Mouse (Mus musculus): ENCODE measurements around the gene Lnp1. TPM values are rescaled to one million over a fixed set of nuclear protein-coding genes. Genes with fewer than 3 reads are reported as not detected.
A peak's percentile ranks its signal among the peaks of the same experiment; 100 is the strongest.
"Not testable (repeated sequence)": the region's sequence is repeated elsewhere in the genome, so short reads cannot be mapped to it uniquely, and the experiment has no call there.

Lnp1 gene
- polyA plus RNA-seq (2015; fragmentation: Nextera tagmentation; extraction: Ambion mirVana), result 0.39 and 0.93 TPM in 2 replicates

DNA sequence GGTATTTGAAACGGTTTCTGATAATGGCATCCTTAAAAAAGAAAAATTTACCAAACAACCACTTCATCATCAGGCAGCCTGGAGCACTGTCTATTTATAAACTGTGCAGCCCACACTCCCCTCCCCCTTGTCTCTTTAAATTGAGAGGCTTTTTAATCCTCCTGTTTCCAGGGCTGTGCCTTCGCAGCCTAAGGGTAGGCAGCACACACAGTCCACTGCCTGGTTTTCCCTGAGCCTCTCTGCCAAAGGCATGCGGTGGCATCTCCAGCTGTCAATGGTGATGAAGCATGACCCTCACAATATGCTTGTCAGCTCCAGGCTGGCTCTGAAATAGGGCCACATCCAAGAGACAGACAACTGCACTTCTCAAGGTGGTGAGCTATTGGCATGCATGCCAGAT, at the start of gene Lnp1:
Gene Lnp1 (minus strand): TSS at position 39 of the 400 bp plus-strand sequence.
- no peak within 1 kb of the TSS for H3K9ac ChIP-seq
- no peak for ATAC-seq (ENCODE audit: extremely low read depth, insufficient number of reproducible peaks, low FRiP score, low TSS enrichment)
- no peaks in the 10 kb centered on the region for H3K9me3 ChIP-seq
- H3K36me3 ChIP-seq, result no peaks in the 10 kb centered on the region
- 0 out of 2 replicates have a peak, but pooled peaks cover 2% of the 10 kb centered on the region for H3K4me1 ChIP-seq
- 31% methylated on average over 3 of the region's 3 CpGs for WGBS
- H3K27me3 ChIP-seq (replicated peaks), result no peaks in the 10 kb centered on the region
- H3K4me2 ChIP-seq, result no peak within 1 kb of the TSS
- H3K27ac ChIP-seq (replicated peaks), result no peak within 1 kb of the TSS
- H3K4me3 ChIP-seq, result no peak within 1 kb of the TSS

DNA sequence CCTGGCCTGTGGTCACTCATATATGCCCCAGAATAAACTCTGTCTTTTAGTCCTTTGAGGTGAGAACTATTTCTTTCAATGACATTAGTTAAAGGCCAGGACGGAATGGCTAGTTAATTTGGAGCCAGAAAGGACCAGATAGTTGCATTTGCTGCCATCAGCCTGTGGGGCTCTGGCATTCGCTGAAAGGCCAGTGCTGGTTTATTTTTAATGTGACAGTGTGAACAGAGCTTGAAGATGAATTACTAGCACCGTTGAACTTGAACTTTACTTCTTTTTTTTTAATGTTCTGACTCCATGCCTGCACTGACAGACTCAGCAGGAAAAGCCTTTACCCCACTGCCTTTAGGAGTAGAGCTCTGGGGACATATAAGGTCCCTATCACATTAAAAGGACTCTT, 46.8 kb upstream of the Lnp1 start:
- Histone ChIP-seq H3K9ac (no peak overlapping the region), H3K4me1 (no peaks in the 10 kb centered on the region), H3K36me3 (no peaks in the 10 kb centered on the region), H3K4me3 (no peak overlapping the region), H3K27me3 (replicated peaks) (no peaks in the 10 kb centered on the region), H3K27ac (replicated peaks) (no peak overlapping the region), H3K4me2 (no peak overlapping the region), H3K9me3 (no peaks in the 10 kb centered on the region)
- WGBS, result 50% methylated on average over 3 of the region's 3 CpGs
- ATAC-seq (ENCODE audit: extremely low read depth, insufficient number of reproducible peaks, low FRiP score, low TSS enrichment), result no peak

DNA sequence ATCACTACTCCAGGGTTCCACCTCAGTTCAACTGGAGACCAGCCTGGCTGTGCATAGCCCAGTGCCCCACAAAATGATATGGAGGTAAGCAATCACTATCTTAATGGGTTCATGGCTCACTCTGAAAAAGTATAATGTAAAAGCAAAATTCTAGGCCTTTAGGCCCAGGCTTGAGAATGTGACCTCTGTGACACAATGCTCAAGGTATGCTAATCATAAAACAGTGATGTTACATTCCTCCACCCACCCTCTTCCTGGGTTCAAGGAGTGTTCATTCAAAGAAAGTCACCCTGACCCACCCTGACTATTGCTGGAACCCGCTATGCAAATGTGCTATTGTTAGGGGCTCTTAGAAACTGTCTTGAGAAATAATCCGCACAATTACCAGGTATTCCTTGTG, 30.4 kb upstream of the Lnp1 start:
- H3K9me3 ChIP-seq; H3K9ac ChIP-seq; H3K27ac ChIP-seq (replicated peaks); H3K4me1 ChIP-seq; H3K4me2 ChIP-seq; ATAC-seq (ENCODE audit: extremely low read depth, insufficient number of reproducible peaks, low FRiP score, low TSS enrichment); H3K36me3 ChIP-seq; H3K27me3 ChIP-seq (replicated peaks); H3K4me3 ChIP-seq: not testable (repeated sequence)
- WGBS, result 76% methylated on average over 2 of the region's 2 CpGs

DNA sequence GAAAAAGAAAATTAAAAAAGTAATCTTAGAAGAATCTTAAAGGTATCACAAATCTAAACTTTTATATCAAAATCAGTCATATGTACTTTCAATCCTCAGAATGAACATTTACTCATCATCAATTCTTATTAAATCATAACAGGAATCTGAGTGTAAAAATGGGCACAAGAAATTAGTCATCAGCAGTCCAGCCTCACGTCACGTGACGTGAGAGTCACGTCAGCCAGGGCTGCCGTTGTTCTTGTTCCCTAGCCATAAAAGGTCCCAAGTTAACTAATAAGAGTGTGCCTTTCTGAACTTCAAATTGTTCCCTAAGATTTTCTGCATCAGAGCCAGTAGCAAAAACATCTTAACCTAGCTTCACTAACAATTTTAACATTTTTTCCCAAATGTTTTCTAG, 21.2 kb upstream of the Lnp1 start:
- Histone ChIP-seq H3K27me3 (replicated peaks) (no peaks in the 10 kb centered on the region), H3K4me3 (no peak overlapping the region), H3K9ac (no peak overlapping the region), H3K9me3 (no peaks in the 10 kb centered on the region), H3K27ac (replicated peaks) (no peak overlapping the region), H3K4me2 (no peak overlapping the region), H3K4me1 (no peaks in the 10 kb centered on the region), H3K36me3 (no peaks in the 10 kb centered on the region)
- no peak for ATAC-seq (ENCODE audit: extremely low read depth, insufficient number of reproducible peaks, low FRiP score, low TSS enrichment)
- 82% methylated on average over 5 of the region's 5 CpGs for WGBS

DNA sequence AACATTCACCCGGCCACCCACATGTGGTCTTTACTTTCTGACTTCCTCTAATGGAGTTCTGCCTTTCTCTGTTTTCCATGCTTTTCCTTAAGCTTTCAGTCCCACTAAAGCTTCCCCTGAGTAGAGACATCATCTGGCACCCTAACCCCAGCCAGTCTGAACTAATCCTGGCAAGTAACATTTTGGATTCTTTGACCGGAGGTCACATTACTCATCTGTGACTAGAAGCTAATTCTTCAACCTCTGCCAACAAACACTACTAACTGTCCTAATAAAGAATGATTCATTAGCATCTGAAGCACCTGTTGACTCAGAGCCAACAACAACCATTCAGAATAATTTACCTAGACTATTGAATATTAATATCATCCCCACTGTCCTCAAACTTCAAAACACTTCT, 14.5 kb upstream of the Lnp1 start:
- no peaks in the 10 kb centered on the region for H3K36me3 ChIP-seq
- no peak overlapping the region for H3K27ac ChIP-seq (replicated peaks)
- no peak overlapping the region for H3K4me3 ChIP-seq
- ATAC-seq (ENCODE audit: extremely low read depth, insufficient number of reproducible peaks, low FRiP score, low TSS enrichment), result no peak
- H3K4me1 ChIP-seq, result no peaks in the 10 kb centered on the region
- H3K27me3 ChIP-seq (replicated peaks), result no peaks in the 10 kb centered on the region
- H3K9ac ChIP-seq, result no peak overlapping the region
- no peak overlapping the region for H3K4me2 ChIP-seq
- no peaks in the 10 kb centered on the region for H3K9me3 ChIP-seq
- 80% methylated on average over 2 of the region's 2 CpGs for whole genome bisulfite sequencing

DNA sequence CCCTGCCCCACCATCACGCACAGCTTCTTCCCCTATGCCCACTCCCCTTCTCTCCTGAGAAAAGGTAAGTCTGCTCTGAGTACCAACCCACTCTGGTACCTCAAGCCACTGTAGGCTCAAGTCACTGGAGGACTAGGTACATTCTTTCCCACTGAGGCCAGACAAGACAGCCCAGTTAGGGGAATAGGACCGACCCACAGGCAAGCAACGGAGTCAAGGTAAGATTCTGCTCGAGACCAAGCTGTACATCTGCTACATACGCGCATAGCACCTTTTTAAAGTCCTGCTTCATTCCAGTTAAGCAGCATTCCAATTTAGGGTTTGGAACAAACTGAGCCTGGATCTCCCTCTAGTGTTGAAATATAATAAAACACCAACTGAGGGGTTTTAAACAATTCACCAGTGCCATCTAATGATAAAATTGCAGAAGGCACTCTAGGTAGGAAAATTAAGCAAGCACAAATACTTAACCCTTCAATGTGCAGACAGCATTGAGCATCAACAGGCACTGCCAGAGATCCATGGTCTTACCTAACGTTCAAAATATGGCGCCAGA, 7.7 kb downstream of the Lnp1 start:
- Histone ChIP-seq H3K4me1 (no peaks in the 10 kb centered on the region), H3K9me3 (no peaks in the 10 kb centered on the region), H3K4me2 (no peak overlapping the region), H3K4me3 (no peak overlapping the region), H3K36me3 (no peaks in the 10 kb centered on the region), H3K27me3 (replicated peaks) (no peaks in the 10 kb centered on the region), H3K27ac (replicated peaks) (no peak overlapping the region), H3K9ac (no peak overlapping the region)
- WGBS, result 16% methylated on average over 8 of the region's 8 CpGs
- ATAC-seq (ENCODE audit: extremely low read depth, insufficient number of reproducible peaks, low FRiP score, low TSS enrichment), result no peak

DNA sequence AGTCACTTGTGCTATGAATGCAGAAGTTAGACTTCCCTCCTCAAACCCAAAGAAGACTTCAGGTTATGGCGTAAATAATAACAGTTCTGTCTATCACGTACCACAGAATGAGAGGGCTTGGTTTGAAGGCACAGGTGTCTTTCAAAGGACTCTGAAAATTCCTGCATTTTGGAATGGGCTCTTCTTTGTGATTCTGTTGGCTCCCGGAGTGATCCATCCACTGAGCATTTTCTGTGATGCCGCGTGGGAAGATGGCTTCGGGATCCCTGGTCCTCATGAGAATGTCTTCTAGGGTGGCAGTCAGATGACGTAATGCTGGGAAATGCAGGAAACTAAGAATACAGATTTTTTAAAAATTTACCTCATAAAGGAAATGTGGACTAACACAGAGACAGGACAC, 10.6 kb downstream of the Lnp1 start:
- H3K4me2 ChIP-seq, result no peak overlapping the region
- H3K9me3 ChIP-seq, result no peaks in the 10 kb centered on the region
- H3K36me3 ChIP-seq, result no peaks in the 10 kb centered on the region
- H3K27me3 ChIP-seq (replicated peaks), result no peaks in the 10 kb centered on the region
- no peaks in the 10 kb centered on the region for H3K4me1 ChIP-seq
- H3K4me3 ChIP-seq, result no peak overlapping the region
- no peak for ATAC-seq (ENCODE audit: extremely low read depth, insufficient number of reproducible peaks, low FRiP score, low TSS enrichment)
- H3K27ac ChIP-seq (replicated peaks), result no peak overlapping the region
- H3K9ac ChIP-seq, result no peak overlapping the region
- WGBS, result 77% methylated on average over 7 of the region's 7 CpGs

DNA sequence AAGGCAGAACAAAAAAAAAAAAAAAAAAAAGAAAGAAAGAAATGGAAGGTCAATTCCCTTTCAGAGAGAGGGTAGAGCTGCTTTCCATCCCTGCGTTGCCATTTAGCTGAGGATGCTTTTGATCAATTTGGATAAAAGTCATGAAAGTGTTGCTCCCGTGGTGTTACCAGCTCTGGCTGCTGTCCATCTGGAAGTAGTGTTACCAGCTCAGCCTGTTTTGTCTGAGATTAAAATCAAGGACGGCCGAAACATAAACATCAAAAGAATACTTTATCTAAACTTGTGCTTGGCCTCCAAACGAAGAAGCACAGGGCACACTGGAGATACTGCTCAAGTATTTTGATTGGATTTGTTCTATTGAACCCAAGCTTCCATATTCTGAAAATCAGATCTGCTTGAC, 18.9 kb downstream of the Lnp1 start:
- Histone ChIP-seq H3K27me3 (replicated peaks) (no peaks in the 10 kb centered on the region), H3K4me1 (no peaks in the 10 kb centered on the region), H3K4me2 (no peak overlapping the region), H3K27ac (replicated peaks) (no peak overlapping the region), H3K9ac (no peak overlapping the region), H3K9me3 (no peaks in the 10 kb centered on the region), H3K36me3 (no peaks in the 10 kb centered on the region), H3K4me3 (no peak overlapping the region)
- WGBS, result 44% methylated on average over 5 of the region's 5 CpGs
- ATAC-seq (ENCODE audit: extremely low read depth, insufficient number of reproducible peaks, low FRiP score, low TSS enrichment), result no peak

DNA sequence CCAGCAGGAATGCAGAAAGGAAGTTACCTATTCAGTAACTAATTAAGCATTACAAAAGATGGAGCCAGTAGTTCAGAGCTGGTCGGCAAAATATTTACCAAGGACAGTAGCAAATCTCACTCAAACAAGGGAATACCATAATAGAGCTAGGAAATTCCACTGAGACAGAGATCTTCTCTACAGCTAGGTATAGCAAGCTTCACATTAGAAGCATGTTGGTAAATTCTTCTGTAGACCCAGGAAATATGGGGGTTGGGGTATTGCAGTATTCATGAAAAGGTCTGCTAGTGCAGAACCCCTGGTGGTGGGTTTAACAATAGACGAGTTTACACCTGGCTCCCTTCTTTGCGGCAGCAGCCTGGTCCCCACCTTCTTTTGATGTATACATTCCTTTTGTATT, 25.7 kb downstream of the Lnp1 start:
- 62% methylated on average over 3 of the region's 3 CpGs for WGBS
- not testable (repeated sequence) for H3K9me3 ChIP-seq; H3K4me1 ChIP-seq; H3K27ac ChIP-seq (replicated peaks); H3K4me3 ChIP-seq; H3K4me2 ChIP-seq; H3K27me3 ChIP-seq (replicated peaks); H3K9ac ChIP-seq; H3K36me3 ChIP-seq; ATAC-seq (ENCODE audit: extremely low read depth, insufficient number of reproducible peaks, low FRiP score, low TSS enrichment)

DNA sequence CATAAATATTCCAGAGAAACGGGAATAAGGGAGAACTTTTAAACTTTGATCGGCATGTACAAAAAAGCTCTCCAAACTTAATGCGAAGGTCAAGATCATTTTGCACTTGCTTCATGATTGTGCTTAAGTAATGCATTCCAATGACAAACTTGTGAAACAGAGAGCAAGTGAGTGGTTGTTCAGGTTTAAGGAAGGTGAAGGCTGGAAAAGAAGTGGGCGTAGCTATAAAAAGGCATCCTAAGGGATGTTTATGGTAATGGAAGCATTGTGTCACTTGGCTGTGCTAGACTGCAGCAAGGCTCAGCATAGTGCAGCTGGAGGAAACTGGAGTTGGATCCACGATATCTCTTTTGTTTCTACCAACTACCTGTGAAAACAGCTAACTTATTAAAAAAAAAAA, 36.3 kb downstream of the Lnp1 start:
- Histone ChIP-seq H3K36me3 (no peaks in the 10 kb centered on the region), H3K27me3 (replicated peaks) (no peaks in the 10 kb centered on the region), H3K27ac (replicated peaks) (no peak overlapping the region), H3K4me1 (0 out of 2 replicates have a peak, but pooled peaks cover 3% of the 10 kb centered on the region), H3K4me2 (no peak overlapping the region), H3K4me3 (no peak overlapping the region), H3K9me3 (no peaks in the 10 kb centered on the region), H3K9ac (no peak overlapping the region)
- 83% methylated on average over 5 of the region's 5 CpGs for whole genome bisulfite sequencing
- no peak for ATAC-seq (ENCODE audit: extremely low read depth, insufficient number of reproducible peaks, low FRiP score, low TSS enrichment)

DNA sequence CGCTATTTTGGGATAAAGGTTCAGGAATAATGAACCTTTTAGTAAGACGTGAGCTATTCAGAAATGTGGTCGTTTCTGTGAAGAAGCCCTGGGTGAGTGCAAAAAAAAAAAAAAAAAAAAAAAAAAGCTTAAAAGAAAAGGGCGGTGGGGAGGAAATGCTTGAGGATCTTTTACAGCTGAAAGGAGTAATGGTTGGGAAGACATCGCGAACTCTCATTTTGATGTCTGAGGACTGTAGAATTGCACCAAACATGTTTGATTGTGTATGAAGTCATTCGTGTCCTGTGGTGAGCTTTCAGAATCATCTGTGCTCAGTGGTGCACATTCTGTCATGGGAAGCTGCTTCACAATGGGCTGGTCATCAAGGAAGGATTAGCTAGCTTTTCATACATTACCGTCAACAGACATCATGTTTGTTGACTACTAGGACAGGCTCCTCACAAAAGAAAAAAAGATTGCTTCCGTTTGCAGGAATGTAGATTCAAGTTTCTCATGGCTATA, 41.2 kb downstream of the Lnp1 start:
- no peak overlapping the region for H3K27ac ChIP-seq (replicated peaks)
- H3K9me3 ChIP-seq, result no peaks in the 10 kb centered on the region
- H3K9ac ChIP-seq, result peak overlapping the region; percentile 79
- no peak for ATAC-seq (ENCODE audit: extremely low read depth, insufficient number of reproducible peaks, low FRiP score, low TSS enrichment)
- H3K4me1 ChIP-seq, result peaks cover 12% of the 10 kb centered on the region
- no peaks in the 10 kb centered on the region for H3K27me3 ChIP-seq (replicated peaks)
- no peaks in the 10 kb centered on the region for H3K36me3 ChIP-seq
- 31% methylated on average over 9 of the region's 9 CpGs for WGBS
- peak overlapping the region; percentile 78 for H3K4me2 ChIP-seq
- H3K4me3 ChIP-seq, result peak overlapping the region; percentile 65

DNA sequence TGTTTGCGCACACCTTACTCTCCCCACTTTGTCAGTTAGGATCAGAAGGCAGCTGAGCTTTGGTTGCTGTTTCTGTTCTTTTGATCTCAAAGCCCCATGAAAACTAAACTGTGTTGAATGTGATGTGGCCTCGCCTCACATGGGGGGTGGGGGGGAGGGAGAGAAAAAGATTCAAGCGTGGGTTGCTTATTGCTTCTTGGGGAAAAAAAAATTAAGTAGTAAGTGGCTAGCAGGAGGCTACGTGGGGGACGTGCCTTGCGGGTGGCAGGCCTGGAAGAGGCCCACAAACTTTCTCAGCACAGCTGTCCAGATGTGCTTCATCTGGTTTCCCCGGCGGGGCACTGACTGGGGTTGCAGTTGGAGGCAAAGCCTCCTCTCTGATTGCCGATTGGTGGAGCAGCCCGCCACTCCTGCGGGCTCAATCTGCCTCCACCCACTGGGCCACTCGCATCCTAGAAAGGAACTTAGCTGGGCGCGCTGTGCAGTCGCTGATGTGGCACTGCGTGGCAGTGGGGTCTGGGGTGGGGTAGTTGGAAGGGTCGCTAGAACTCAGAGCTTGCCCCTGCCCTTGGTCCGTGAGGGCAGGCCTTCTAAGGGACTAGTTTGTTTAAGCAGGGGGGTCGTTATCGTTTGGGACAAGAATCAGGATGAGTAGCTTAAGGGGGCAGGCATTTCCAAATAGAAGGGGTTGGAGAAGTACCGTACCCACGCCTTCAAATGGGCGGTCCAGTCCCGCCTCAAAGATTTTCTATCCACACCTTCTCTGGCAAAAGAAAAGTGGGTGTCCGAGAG, 41.8 kb downstream of the Lnp1 start, which contains the start of gene Tmem45a:
Gene Tmem45a (minus strand): TSS at position 343 of the 792 bp plus-strand sequence.
- peak within 1 kb of the TSS; percentile 65 for H3K4me3 ChIP-seq
- peak within 1 kb of the TSS; percentile 78 for H3K4me2 ChIP-seq
- peaks cover 12% of the 10 kb centered on the region for H3K4me1 ChIP-seq
- H3K27ac ChIP-seq (replicated peaks), result peak within 1 kb of the TSS; percentile 37; the same call in 1 of the 2 replicates
- 5% methylated on average over 25 of the region's 25 CpGs for WGBS
- H3K9ac ChIP-seq, result peak within 1 kb of the TSS; percentile 79
- H3K9me3 ChIP-seq, result no peaks in the 10 kb centered on the region
- H3K36me3 ChIP-seq, result no peaks in the 10 kb centered on the region
- peak; percentile 94 for ATAC-seq (ENCODE audit: extremely low read depth, insufficient number of reproducible peaks, low FRiP score, low TSS enrichment)
- H3K27me3 ChIP-seq (replicated peaks), result no peaks in the 10 kb centered on the region

All from heart, embryonic 13.5 days (tissue).